Mouse (Mus musculus) right cerebral cortex, postnatal 10 days (tissue): ENCODE data around the gene Rab44.

ENCODE experiments used
- DNase-seq, 2 experiments: peaks; one replicate each; pipeline ENCODE4 v3.0.0; 2021; ENCODE audit warnings: low spot score in 2 of 2

Rab44 gene

GRCm38 (mm10) chr17:29129341-29129740, 15.4 kb downstream of the Rab44 start:
- peak in 1 of 2 experiments; percentile 7 for DNase-seq

DNA sequence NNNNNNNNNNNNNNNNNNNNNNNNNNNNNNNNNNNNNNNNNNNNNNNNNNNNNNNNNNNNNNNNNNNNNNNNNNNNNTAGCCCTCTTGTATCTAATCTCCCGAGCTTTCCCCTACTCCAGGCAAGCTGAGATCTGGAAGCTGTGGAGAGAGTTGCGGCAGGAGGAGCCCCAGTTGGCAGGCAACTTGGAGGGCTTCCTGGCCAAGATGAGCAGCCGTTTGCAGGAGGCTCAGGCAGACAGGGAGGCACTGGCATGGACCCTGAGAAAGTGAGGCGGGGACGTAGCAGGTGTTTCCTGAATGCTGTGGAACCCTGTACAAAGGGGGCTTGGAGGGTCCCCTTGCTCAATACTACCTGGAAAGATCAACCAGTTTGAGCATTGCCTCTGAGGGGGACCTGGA, 21.1 kb downstream of the Rab44 start:
- peak; percentile 48 for DNase-seq

GRCm38 (mm10) chr17:29136236-29136635, 22.3 kb downstream of the Rab44 start:
- DNase-seq, result peak; percentile 72 to 75

DNA sequence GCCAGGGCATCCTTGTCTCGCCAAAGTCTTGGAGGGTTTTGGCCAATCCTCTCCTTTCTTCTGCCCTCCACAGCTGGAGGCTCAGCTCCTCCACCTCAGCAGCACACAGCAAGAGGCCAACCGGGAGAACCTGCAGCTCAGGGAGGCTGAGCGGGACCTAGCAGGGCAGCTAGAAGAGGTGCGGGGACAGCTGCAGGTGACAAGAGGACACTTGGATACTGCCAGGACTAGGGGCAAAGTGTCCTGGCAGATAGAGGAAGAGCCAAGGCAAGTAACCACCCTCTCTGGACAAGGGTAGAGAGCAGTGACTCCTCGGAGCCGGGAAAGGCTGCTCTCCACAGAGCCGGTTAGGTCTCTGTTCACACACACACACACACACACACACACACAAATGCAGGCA, 24.0 kb downstream of the Rab44 start:
- no peak for DNase-seq

- DNase-seq, result no peak
Measured at GRCm38 (mm10) chr17:29141577-29141976, 27.6 kb downstream of the Rab44 start.

GRCm38 (mm10) chr17:29143266-29143665, 29.3 kb downstream of the Rab44 start:
- no peak for DNase-seq

- DNase-seq, result no peak
Measured at GRCm38 (mm10) chr17:29145101-29145500, 31.2 kb downstream of the Rab44 start.

DNA sequence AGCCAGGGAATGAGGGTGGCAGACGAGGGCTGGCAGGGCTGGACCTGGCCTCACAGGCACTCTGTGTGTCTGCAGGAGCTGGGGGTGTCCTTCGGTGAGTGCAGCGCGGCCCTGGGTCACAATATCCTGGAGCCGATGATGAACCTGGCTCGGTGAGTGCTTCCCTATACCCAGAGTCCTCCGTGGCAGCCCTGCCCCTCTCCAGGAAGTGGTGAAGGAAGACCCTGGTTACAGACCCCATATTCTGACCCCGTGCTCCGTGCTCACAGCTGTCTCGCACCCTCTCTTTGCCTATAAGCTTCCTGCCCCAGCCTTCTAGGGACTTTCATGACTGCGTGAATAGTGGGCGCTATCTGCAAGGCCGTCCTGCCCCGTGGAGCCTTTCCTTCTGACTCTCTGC, 33.3 kb downstream of the Rab44 start:
- no peak for DNase-seq

GRCm38 (mm10) chr17:29147773-29148172, 33.8 kb downstream of the Rab44 start:
- DNase-seq, result no peak

- peak in 1 of 2 experiments; percentile 47 for DNase-seq
Measured at GRCm38 (mm10) chr17:29149766-29150165, 35.8 kb downstream of the Rab44 start.

- DNase-seq, result no peak
Measured at GRCm38 (mm10) chr17:29152547-29152946, 38.6 kb downstream of the Rab44 start.

GRCm38 (mm10) chr17:29154247-29154646, 40.3 kb downstream of the Rab44 start:
- DNase-seq, result no peak

- peak; percentile 63 to 69 for DNase-seq
Measured at GRCm38 (mm10) chr17:29155355-29156135, 41.6 kb downstream of the Rab44 start.

DNA sequence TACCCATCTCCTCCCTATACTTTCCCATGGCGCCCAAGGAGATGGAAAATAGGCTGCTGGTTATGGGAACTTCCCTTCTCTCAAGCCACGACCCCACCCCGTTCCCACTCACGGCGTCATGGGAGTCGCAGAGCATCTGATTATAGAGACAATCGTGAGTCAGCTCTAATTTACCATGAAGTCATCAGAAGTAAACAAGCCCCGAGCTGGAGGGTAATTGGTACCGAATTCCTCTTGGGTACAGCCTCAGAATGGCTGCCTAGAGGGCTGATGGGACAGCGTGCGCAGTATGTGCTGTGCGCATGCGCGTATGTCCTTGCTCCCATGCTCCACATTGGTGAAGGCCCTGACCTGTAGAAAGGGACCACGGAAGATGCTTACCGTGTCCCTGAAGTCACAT, 42.5 kb downstream of the Rab44 start:
- DNase-seq, result no peak

GRCm38 (mm10) chr17:29156866-29157265, 42.9 kb downstream of the Rab44 start:
- DNase-seq, result no peak

DNA sequence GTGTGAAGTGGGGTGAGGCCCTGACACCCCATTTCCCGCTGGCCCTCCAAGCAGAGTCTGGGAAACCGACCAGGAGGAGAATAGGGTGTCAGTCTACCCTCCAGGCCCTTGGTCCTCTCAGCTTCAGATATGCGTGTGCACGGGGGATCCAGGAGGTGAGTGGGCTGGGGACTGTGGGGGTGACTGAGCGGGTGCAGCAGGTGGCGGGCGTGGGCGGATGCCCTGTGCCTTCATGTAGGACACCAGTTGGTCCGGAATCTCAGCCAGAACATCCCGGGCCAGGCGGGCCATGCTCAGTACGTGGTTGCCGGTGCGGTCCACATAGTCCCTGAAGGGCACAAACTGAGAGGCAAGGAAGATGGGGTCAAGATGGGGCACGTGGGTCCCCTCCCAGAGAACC, 45.0 kb downstream of the Rab44 start:
- no peak for DNase-seq

DNA sequence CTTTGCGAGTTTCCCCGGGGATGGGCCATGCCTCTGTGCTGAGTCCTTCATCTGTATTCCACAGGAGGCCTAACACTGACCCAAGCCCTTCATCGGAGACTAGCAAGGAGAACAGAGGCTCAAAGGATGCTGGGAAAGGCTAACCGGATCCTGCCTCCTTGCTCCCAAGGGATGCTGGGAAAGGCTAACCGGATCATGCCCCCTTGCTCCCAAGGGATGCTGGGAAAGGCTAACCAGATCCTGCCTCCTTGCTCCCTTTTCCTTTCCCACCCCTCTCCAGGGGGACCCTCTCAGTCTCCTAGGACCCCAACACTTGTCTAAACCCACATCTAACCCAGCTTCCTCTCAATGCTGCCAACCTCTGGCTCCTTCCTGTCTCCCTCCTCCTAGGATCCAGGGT, 45.4 kb downstream of the Rab44 start:
- no peak for DNase-seq

- no peak for DNase-seq
Measured at GRCm38 (mm10) chr17:29159743-29160455, 46.0 kb downstream of the Rab44 start.

DNA sequence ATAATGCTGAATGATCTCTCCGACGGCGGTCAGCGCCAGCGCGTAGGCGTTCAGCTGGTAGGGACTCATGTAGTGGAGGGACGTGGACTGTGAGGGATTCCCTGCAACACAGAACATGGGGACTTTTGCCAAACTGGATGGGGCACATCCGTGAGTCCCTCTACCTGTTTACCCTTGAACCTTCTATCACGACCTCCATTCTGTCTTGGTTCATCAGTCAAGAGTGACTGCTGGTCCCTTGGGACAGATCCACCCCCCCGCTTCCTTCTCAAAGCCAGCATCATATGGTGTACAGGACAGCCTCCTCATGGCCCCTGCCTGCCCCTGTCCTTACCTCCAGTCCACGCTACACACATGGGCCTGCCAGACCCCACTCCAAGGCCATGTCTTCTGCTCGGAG, 48.4 kb downstream of the Rab44 start:
- DNase-seq, result no peak

GRCm38 (mm10) chr17:29164469-29165111, 50.6 kb downstream of the Rab44 start:
- DNase-seq, result peak; percentile 59 to 67

- DNase-seq, result no peak
Measured at GRCm38 (mm10) chr17:29165452-29165851, 51.5 kb downstream of the Rab44 start.

DNA sequence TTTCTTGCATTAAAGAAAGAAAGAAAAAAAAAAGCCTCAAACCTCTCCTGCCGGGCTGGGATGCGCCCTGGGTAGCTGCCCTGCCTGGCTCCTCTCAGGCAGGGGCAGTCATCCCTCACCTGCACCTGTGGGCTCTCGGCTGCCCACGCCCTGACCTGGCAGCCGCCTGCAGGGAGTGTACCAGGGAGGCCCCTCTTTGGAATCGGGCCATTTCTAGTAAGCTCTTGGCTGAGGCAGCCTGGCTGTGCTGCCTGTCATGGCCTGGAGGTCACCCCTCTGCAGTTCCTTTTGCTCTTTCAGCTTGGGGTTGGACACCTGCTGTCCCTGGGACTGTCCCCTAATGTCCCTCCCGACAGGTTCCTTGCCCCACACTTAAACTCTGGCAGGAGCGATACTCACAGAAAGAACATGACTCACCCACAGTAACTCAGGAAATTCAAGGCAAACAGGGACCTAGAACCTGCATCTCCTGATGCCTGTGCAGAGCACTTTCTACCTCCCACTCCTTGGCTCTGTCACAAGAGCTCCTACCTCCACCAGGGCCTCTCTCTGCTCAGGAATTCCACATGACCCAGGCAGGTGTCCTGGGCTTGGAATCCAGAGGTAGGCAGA, 52.1 kb downstream of the Rab44 start:
- no peak for DNase-seq
